Comparison of ENCODE assay signal across 9 mouse cellular contexts in the genomic region with DNA sequence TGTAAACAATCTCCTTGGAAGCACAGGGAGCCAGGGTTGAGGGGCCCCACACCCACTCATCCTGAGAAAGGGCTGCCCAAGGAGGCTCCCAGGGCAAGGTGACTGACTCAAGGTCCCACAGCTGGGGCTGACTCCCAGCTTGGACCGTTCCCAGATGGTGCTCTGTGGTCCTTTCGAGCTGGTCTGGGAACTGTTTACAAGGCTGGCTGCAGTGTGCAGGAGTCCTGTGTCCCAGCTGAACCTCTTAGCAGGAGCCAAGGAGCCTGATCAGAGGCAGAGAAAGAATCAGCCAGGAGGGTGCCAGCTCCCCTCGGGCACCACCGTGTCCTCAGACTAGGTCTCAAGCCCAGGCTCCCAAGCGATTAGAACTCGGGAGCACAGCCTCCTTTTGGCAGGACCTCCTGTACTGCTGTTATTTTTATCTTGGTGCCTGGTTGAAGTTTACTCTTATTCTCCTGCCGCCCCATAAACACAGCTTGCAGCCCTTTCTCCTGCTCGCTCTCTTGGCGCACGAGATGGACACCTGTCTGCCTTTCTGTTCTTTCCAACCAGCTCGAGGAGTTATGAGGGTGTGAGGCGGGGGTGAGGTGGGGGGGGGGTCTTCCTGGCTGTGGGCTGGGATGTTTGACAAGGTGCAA. TPM values are rescaled to one million over a fixed set of nuclear protein-coding genes. Genes with fewer than 3 reads are reported as not detected.
A peak's percentile ranks its signal among the peaks of the same experiment; 100 is the strongest.
DNase-seq lines count a peak whose midpoint lies in the region; ATAC-seq and TF ChIP-seq lines count a peak whose summit lies in the region.
"Had no signal": no experiment of that assay in that cellular context is flagged by ENCODE, and none has a peak within 500 bp of the region (broad histone marks: within the 10 kb centered on the region; RNA-seq: fewer than 3 reads in every experiment).

No protein-coding gene starts in this region.

- TF ChIP-seq POLR2A in testis, adult 2 months (IDR thresholded peaks at IDR 0.05; ENCODE audit: control insufficient read depth, low read depth, low read length), result no peak

- 0 out of 2 replicates have a peak overlapping the region, but pooled peaks have one; percentile 13 for H3K27ac ChIP-seq in forebrain, embryonic 12.5 days
- no peak overlapping the region for H3K27ac ChIP-seq in forebrain, embryonic 11.5 days (ENCODE audit: low read depth, low read length)
- peak overlapping the region; percentile 51 for H3K27ac ChIP-seq in testis, adult 2 months (ENCODE audit: control insufficient read depth, insufficient read depth, low read depth, low read length)
- H3K27ac ChIP-seq: liver, embryonic 14.5 days had no signal

- H3K27me3 ChIP-seq in forebrain, embryonic 12.5 days, result peaks cover 3% of the 10 kb centered on the region; the same call in 1 of the 2 replicates
- H3K27me3 ChIP-seq in forebrain, embryonic 11.5 days (ENCODE audit: control insufficient read depth, insufficient read depth, low read length), result no peaks in the 10 kb centered on the region; the same call in 1 of the 2 replicates
- no peaks in the 10 kb centered on the region for H3K27me3 ChIP-seq in testis, adult 2 months (ENCODE audit: control insufficient read depth, insufficient read depth, low read length)

- ATAC-seq in forebrain, embryonic 12.5 days (ENCODE audit: low FRiP score), result no peak
- no peak for ATAC-seq in forebrain, embryonic 11.5 days (replicated peaks; ENCODE audit: low FRiP score)

- H3K36me3 ChIP-seq in forebrain, embryonic 12.5 days (replicated peaks), result no peaks in the 10 kb centered on the region
- no peaks in the 10 kb centered on the region for H3K36me3 ChIP-seq in forebrain, embryonic 11.5 days (ENCODE audit: control insufficient read depth, insufficient read depth, low read length)
- H3K36me3 ChIP-seq in testis, adult 2 months (ENCODE audit: control insufficient read depth, insufficient read depth, low read length), result no peaks in the 10 kb centered on the region

- no peak for TF ChIP-seq CTCF in testis, adult 2 months (IDR thresholded peaks at IDR 0.05; ENCODE audit: control insufficient read depth, insufficient read depth, insufficient replicate concordance, low read depth, low read length)

- H3K4me1 ChIP-seq in forebrain, embryonic 12.5 days, result peaks cover 5% of the 10 kb centered on the region; the same call in 1 of the 2 replicates
- no peaks in the 10 kb centered on the region for H3K4me1 ChIP-seq in forebrain, embryonic 11.5 days (replicated peaks; ENCODE audit: control insufficient read depth, insufficient read depth, low read length)
- H3K4me1 ChIP-seq in testis, adult 2 months (ENCODE audit: control insufficient read depth, insufficient read depth, low read length), result peaks cover 4% of the 10 kb centered on the region

- H3K4me2 ChIP-seq in forebrain, embryonic 12.5 days, result no peak overlapping the region
- H3K4me2 ChIP-seq in forebrain, embryonic 11.5 days (ENCODE audit: low read depth, low read length, severe bottlenecking), result no peak overlapping the region

- no peaks in the 10 kb centered on the region for H3K9me3 ChIP-seq in forebrain, embryonic 12.5 days
- H3K9me3 ChIP-seq in forebrain, embryonic 11.5 days (ENCODE audit: control insufficient read depth, low read length), result no peaks in the 10 kb centered on the region

- WGBS in forebrain, embryonic 12.5 days, result 58% methylated on average over 12 of the region's 12 CpGs
- 65% methylated on average over 12 of the region's 12 CpGs for WGBS in forebrain, embryonic 11.5 days

- H3K4me3 ChIP-seq in forebrain, embryonic 12.5 days (replicated peaks), result no peak overlapping the region
- H3K4me3 ChIP-seq in forebrain, embryonic 11.5 days (ENCODE audit: low read depth, low read length), result no peak overlapping the region
- H3K4me3 ChIP-seq in testis, adult 2 months (ENCODE audit: control insufficient read depth, low read depth, low read length), result no peak overlapping the region

- no peak for DNase-seq in forebrain, embryonic 11.5 days (ENCODE audit: low spot score)
- DNase-seq in 3T3-L1 (ENCODE audit: low read depth, low spot score), result peak; percentile 45
- peak; percentile 36 for DNase-seq in gastrocnemius, postnatal 10 days
- DNase-seq in kidney, adult 9 months, result peak; percentile 80
- DNase-seq in thymus, postnatal 36 days, result no peak
- no peak for DNase-seq in urinary bladder, postnatal 4 days (ENCODE audit: low spot score in 2 of 2)

- H3K9ac ChIP-seq in forebrain, embryonic 12.5 days, result no peak overlapping the region
- no peak overlapping the region for H3K9ac ChIP-seq in forebrain, embryonic 11.5 days (ENCODE audit: low read length)
- H3K9ac ChIP-seq: liver, embryonic 14.5 days had no signal

RNA-seq across cellular contexts. Expression of a gene that starts 22.1 kb away (rescaled TPM):
- 211 and 218 TPM in 2 replicates for polyA plus RNA-seq in forebrain, embryonic 12.5 days (2016; fragmentation: Nextera tagmentation; extraction: Ambion mirVana)
- polyA plus RNA-seq in forebrain, embryonic 11.5 days (2014; fragmentation: Nextera tagmentation; extraction: Ambion mirVana), result 157 and 169 TPM in 2 replicates
- total RNA-seq in gastrocnemius, postnatal 10 days (2021), result 10 to 100 TPM in 1 of 2 experiments, 1 to 10 TPM in 1; 8.5 to 33.5 TPM
- polyA plus RNA-seq in testis, adult 2 months (2012; rRNA removed), result 13.0 and 13.6 TPM in 2 replicates

Comparison
In these comparisons a context has a peak if more than half of its experiments do, and no peak if none do; other contexts are left out.
1. DNase-seq: peak in 3T3-L1 (single experiment), gastrocnemius, postnatal 10 days (single experiment) and kidney, adult 9 months (single experiment); none in forebrain, embryonic 11.5 days (single experiment), thymus, postnatal 36 days (0 of 2) and urinary bladder, postnatal 4 days (0 of 2).
2. RNA of a gene that starts 22.1 kb away (polyA plus RNA-seq): 211 to 218 TPM in forebrain, embryonic 12.5 days and 157 to 169 TPM in forebrain, embryonic 11.5 days; 13.0 to 13.6 TPM in testis, adult 2 months; every median in the first group is over 10 times any median in the second.